Comparison of ENCODE assay signal across 34 mouse cellular contexts in genomic region chr16:10515953-10516572, GRCm38 (mm10). TPM values are rescaled to one million over a fixed set of nuclear protein-coding genes. Genes with fewer than 3 reads are reported as not detected.
A peak's percentile ranks its signal among the peaks of the same experiment; 100 is the strongest.
DNase-seq lines count a peak whose midpoint lies in the region; ATAC-seq and TF ChIP-seq lines count a peak whose summit lies in the region.
"Had no signal": no experiment of that assay in that cellular context is flagged by ENCODE, and none has a peak within 500 bp of the region (broad histone marks: within the 10 kb centered on the region; RNA-seq: fewer than 3 reads in every experiment).

No protein-coding gene starts in this region.

- H3K9me3 ChIP-seq in forebrain, embryonic 15.5 days: no peaks in the 10 kb centered on the region
- H3K9me3 ChIP-seq: embryonic facial prominence, embryonic 12.5 days; hindbrain, embryonic 15.5 days; limb, embryonic 13.5 days; midbrain, embryonic 10.5 days; midbrain, embryonic 15.5 days had no signal

- H3K27ac ChIP-seq in bone marrow, adult 2 months (ENCODE audit: control insufficient read depth, insufficient read depth, low read depth, low read length, poor library complexity): peak overlapping the region; percentile 68
- peak overlapping the region; percentile 91 for H3K27ac ChIP-seq in spleen, adult 2 months (ENCODE audit: insufficient read depth, low read length)
- no peak overlapping the region for H3K27ac ChIP-seq in forebrain, embryonic 15.5 days (replicated peaks)
- H3K27ac ChIP-seq: embryonic facial prominence, embryonic 12.5 days; hindbrain, embryonic 15.5 days; left cerebral cortex, adult 2 months; limb, embryonic 13.5 days; midbrain, embryonic 10.5 days; midbrain, embryonic 15.5 days had no signal

- no peak for TF ChIP-seq POLR2A in lung, adult 2 months (IDR thresholded peaks at IDR 0.05; ENCODE audit: borderline replicate concordance, extremely low read depth, low read depth, low read length)
- TF ChIP-seq POLR2A in bone marrow, adult 2 months (IDR thresholded peaks at IDR 0.05; ENCODE audit: borderline replicate concordance, control insufficient read depth, low read depth, low read length): no peak
- peak; percentile 29; the same call in 1 of the 2 replicates for TF ChIP-seq POLR2A in spleen, adult 2 months (IDR thresholded peaks at IDR 0.05; ENCODE audit: low read depth, low read length)

- TF ChIP-seq CTCF in lung, adult 2 months (IDR thresholded peaks at IDR 0.05; ENCODE audit: insufficient read depth, low read length): no peak
- no peak for TF ChIP-seq CTCF in bone marrow, adult 2 months (IDR thresholded peaks at IDR 0.05; ENCODE audit: control insufficient read depth, insufficient read depth, low read length)
- no peak for TF ChIP-seq CTCF in spleen, adult 2 months (IDR thresholded peaks at IDR 0.05; ENCODE audit: extremely low read depth, insufficient read depth, insufficient read length, insufficient replicate concordance)

- no peak overlapping the region for H3K4me3 ChIP-seq in lung, adult 2 months (replicated peaks; ENCODE audit: extremely low read depth, low read depth, low read length)
- no peak overlapping the region for H3K4me3 ChIP-seq in bone marrow, adult 2 months (replicated peaks; ENCODE audit: control insufficient read depth, low read depth, low read length)
- no peak overlapping the region for H3K4me3 ChIP-seq in spleen, adult 2 months (ENCODE audit: extremely low read depth, insufficient read depth, insufficient read length)
- H3K4me3 ChIP-seq in forebrain, embryonic 15.5 days: no peak overlapping the region
- H3K4me3 ChIP-seq: embryonic facial prominence, embryonic 12.5 days; hindbrain, embryonic 15.5 days; left cerebral cortex, adult 2 months; limb, embryonic 13.5 days; midbrain, embryonic 10.5 days; midbrain, embryonic 15.5 days had no signal

- peak; percentile 31 for DNase-seq in lung, postnatal 36 days
- no peak for DNase-seq in lung, adult 2 months
- peak; percentile 73 to 78 for DNase-seq in spleen, adult 2 months (ENCODE audit: low read depth in 1 of 2, low spot score in 2 of 2)
- DNase-seq in layer of hippocampus, postnatal 36 days: no peak
- no peak for DNase-seq in layer of hippocampus, adult 11-12 months (ENCODE audit: low spot score)
- DNase-seq: adrenal gland, postnatal 10 days; cerebellum, adult 11-12 months; cerebellum, adult 9-11 months; embryo, embryonic 11 days; gastrocnemius, postnatal 25 days; heart, adult 18-20 months; heart, postnatal 4 days; kidney, adult 18-20 months; kidney, postnatal 36 days; liver, postnatal 0 days; lung, postnatal 10 days; right cerebral cortex, adult 18-20 months; thymus, adult 2 months; thymus, postnatal 36 days had no signal

- no peak overlapping the region for H3K4me2 ChIP-seq in forebrain, embryonic 15.5 days (replicated peaks)
- H3K4me2 ChIP-seq: embryonic facial prominence, embryonic 12.5 days; heart, embryonic 11.5 days; hindbrain, embryonic 15.5 days; limb, embryonic 13.5 days; liver, embryonic 11.5 days; midbrain, embryonic 15.5 days had no signal

- no peak for ATAC-seq in forebrain, embryonic 15.5 days (replicated peaks)
- ATAC-seq: forebrain, embryonic 14.5 days; inflammation-experienced regulatory T-cells, adult 6 months; liver, postnatal 0 days; midbrain, embryonic 15.5 days; Patski had no signal

- no peaks in the 10 kb centered on the region for H3K4me1 ChIP-seq in lung, adult 2 months (ENCODE audit: control insufficient read depth, insufficient read depth, low read length)
- peaks cover 4% of the 10 kb centered on the region; the same call in 1 of the 2 replicates for H3K4me1 ChIP-seq in bone marrow, adult 2 months (ENCODE audit: control insufficient read depth, insufficient read depth, low read length)
- H3K4me1 ChIP-seq in spleen, adult 2 months (ENCODE audit: control insufficient read depth, insufficient read depth, insufficient read length): peaks cover 38% of the 10 kb centered on the region
- H3K4me1 ChIP-seq in forebrain, embryonic 15.5 days: no peaks in the 10 kb centered on the region
- H3K4me1 ChIP-seq: hindbrain, embryonic 15.5 days; limb, embryonic 13.5 days; midbrain, embryonic 10.5 days; midbrain, embryonic 15.5 days had no signal

- no peaks in the 10 kb centered on the region for H3K27me3 ChIP-seq in spleen, adult 2 months (ENCODE audit: control insufficient read depth, insufficient read depth, low read length)
- H3K27me3 ChIP-seq in forebrain, embryonic 15.5 days: no peaks in the 10 kb centered on the region
- H3K27me3 ChIP-seq: hindbrain, embryonic 15.5 days; limb, embryonic 13.5 days; midbrain, embryonic 15.5 days; Patski had no signal

- 80% methylated on average over 12 of the region's 12 CpGs for WGBS in lung, adult 2 months
- 32% methylated on average over 12 of the region's 12 CpGs for WGBS in bone marrow, adult 2 months
- WGBS in spleen, adult 2 months: 26% methylated on average over 12 of the region's 12 CpGs
- WGBS in forebrain, embryonic 15.5 days: 90% methylated on average over 12 of the region's 12 CpGs

- no peak overlapping the region for H3K9ac ChIP-seq in forebrain, embryonic 15.5 days (replicated peaks)
- H3K9ac ChIP-seq: embryonic facial prominence, embryonic 12.5 days; hindbrain, embryonic 15.5 days; limb, embryonic 13.5 days; liver, postnatal 0 days; midbrain, embryonic 15.5 days had no signal

- H3K36me3 ChIP-seq in spleen, adult 2 months (ENCODE audit: control insufficient read depth, insufficient read depth, low read length): peaks cover 47% of the 10 kb centered on the region
- H3K36me3 ChIP-seq in forebrain, embryonic 15.5 days: no peaks in the 10 kb centered on the region
- H3K36me3 ChIP-seq: embryonic facial prominence, embryonic 12.5 days; hindbrain, embryonic 15.5 days; limb, embryonic 13.5 days; midbrain, embryonic 10.5 days; midbrain, embryonic 15.5 days had no signal

RNA-seq across cellular contexts. Expression of gene Dexi, which starts 26.8 kb away (rescaled TPM):
- 56.1 and 59.5 TPM in 2 replicates for polyA plus RNA-seq in lung, adult 2 months (2012; rRNA removed)
- polyA plus RNA-seq in bone marrow, adult 2 months (2011; ENCODE audit: insufficient read depth, insufficient read length, low replicate concordance, missing spikeins): 4.2 and 4.3 TPM in 2 replicates
- polyA plus RNA-seq in spleen, adult 2 months (2012; rRNA removed): 40.8 and 55.1 TPM in 2 replicates
- polyA plus RNA-seq in forebrain, embryonic 15.5 days (2015; fragmentation: Nextera tagmentation; extraction: Ambion mirVana): 18.1 and 18.3 TPM in 2 replicates
- total RNA-seq in layer of hippocampus, postnatal 36 days (2021): 10 to 100 TPM; 65.8 to 66.8 TPM

RNA-seq across cellular contexts. Expression of gene Clec16a, which starts 29.1 kb away (rescaled TPM):
- 12.7 and 18.3 TPM in 2 replicates for polyA plus RNA-seq in lung, adult 2 months (2012; rRNA removed)
- 3.0 and 6.3 TPM in 2 replicates for polyA plus RNA-seq in bone marrow, adult 2 months (2011; ENCODE audit: insufficient read depth, insufficient read length, low replicate concordance, missing spikeins)
- polyA plus RNA-seq in spleen, adult 2 months (2012; rRNA removed): 8.2 and 10.0 TPM in 2 replicates
- 71.2 and 77.1 TPM in 2 replicates for polyA plus RNA-seq in forebrain, embryonic 15.5 days (2015; fragmentation: Nextera tagmentation; extraction: Ambion mirVana)
- 100 to 1,000 TPM in 1 of 2 experiments, 10 to 100 TPM in 1; 97.8 to 103 TPM for total RNA-seq in layer of hippocampus, postnatal 36 days (2021)

RNA-seq across cellular contexts. Expression of gene Ciita, which starts 36.2 kb away (rescaled TPM):
- polyA plus RNA-seq in lung, adult 2 months (2012; rRNA removed): 13.2 and 13.3 TPM in 2 replicates
- polyA plus RNA-seq in bone marrow, adult 2 months (2011; ENCODE audit: insufficient read depth, insufficient read length, low replicate concordance, missing spikeins): 4.0 and 11.8 TPM in 2 replicates
- 82.2 and 98.8 TPM in 2 replicates for polyA plus RNA-seq in spleen, adult 2 months (2012; rRNA removed)
- polyA plus RNA-seq in forebrain, embryonic 15.5 days (2015; fragmentation: Nextera tagmentation; extraction: Ambion mirVana): 0.37 and 0.51 TPM in 2 replicates
- total RNA-seq in layer of hippocampus, postnatal 36 days (2021): under 1 TPM in 1 of 2 experiments, not detected in 1; 0.10 TPM
- total RNA-seq: MEL had no signal
- polyA plus RNA-seq: C2C12 had no signal

Comparison
In these comparisons a context has a peak if more than half of its experiments do, and no peak if none do; other contexts are left out.
1. DNase-seq: peak in lung, postnatal 36 days (single experiment) and spleen, adult 2 months (2 of 2); none in lung, adult 2 months (single experiment), layer of hippocampus, postnatal 36 days (0 of 2) and layer of hippocampus, adult 11-12 months (single experiment).